Mouse (Mus musculus) embryonic facial prominence, embryonic 10.5 days (tissue): ENCODE results near the gene Erc2. TPM values are rescaled to one million over a fixed set of nuclear protein-coding genes. Genes with fewer than 3 reads are reported as not detected.

Experiments used
- DNase-seq: peaks from one replicate; pipeline ENCODE4 v3.0.0-alpha.2; 2017; ENCODE audit warnings: low spot score
- H3K27ac ChIP-seq: fragments of 300-500 bp; sonication (generic); replicated peaks from 2 replicates; pipeline ENCODE4 v1.5.1; 2016; ENCODE audit warnings: mild to moderate bottlenecking
- H3K27me3 ChIP-seq: fragments of 300-500 bp; sonication (generic); replicated peaks from 2 replicates; pipeline ENCODE4 v1.6.1; 2016; ENCODE audit warnings: low read depth, mild to moderate bottlenecking; ENCODE audit not compliant: poor library complexity, severe bottlenecking
- H3K36me3 ChIP-seq: fragments of 300-500 bp; sonication (generic); replicated peaks from 2 replicates; pipeline ENCODE4 v1.6.1; 2016; ENCODE audit warnings: mild to moderate bottlenecking, moderate library complexity
- H3K4me1 ChIP-seq: fragments of 300-500 bp; sonication (generic); 2 replicates; pipeline ENCODE4 v1.6.1; 2016
- H3K4me3 ChIP-seq: fragments of 300-500 bp; sonication (generic); 2 replicates; pipeline ENCODE4 v1.5.1; 2016; ENCODE audit warnings: mild to moderate bottlenecking, moderate library complexity
- H3K9me3 ChIP-seq: fragments of 300-500 bp; sonication (generic); 2 replicates; pipeline ENCODE4 v1.6.1; 2016; ENCODE audit warnings: mild to moderate bottlenecking
- WGBS: fragments of 180-500 bp; shearing (Covaris S2); methylation state at CpG from one replicate; pipeline ENCODE4 v1.1.7; 2016; 5-methylcytosine and 5-hydroxymethylcytosine counted together
- polyA plus RNA-seq: library from polyadenylated mRNA; unstranded; fragments of >200 nt; fragmentation: Nextera tagmentation; extraction: Ambion mirVana; gene quantifications from 2 replicates; pipeline ENCODE4 v1.2.1, GENCODE M21; 2016

The Erc2 gene
- polyA plus RNA-seq, 1 experiment from 2014 or later: 7.2 TPM

DNA sequence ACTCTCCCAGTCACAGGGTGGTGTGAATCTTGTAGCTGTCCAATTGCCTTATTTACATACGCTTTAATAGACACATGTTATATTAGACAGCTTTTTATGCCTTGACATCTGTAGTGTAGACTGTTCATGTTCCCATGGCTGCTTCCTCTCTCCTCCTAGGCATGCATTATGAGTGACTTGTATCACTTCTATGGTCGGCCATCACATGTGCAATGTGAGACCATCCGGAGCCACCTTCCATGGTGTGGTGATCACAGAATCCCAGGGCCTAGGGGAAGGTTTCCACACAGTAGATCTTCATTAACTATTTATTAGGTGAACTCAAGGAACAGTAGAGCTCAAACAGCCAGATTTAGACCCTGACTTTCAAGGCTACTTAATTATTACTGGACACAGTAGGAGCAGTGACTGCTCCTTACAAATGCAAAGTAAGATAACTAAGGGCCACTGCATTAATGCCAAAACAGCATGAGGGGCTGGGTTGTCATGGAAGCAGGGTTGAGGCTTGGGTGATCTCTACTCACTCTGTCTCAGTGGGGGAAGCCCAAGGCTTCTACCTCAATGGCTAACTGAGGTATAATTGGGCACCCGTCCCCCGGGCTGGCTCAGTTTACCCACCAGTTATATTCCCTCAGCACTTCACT, 7.3 kb downstream of the Erc2 start:
- Histone ChIP-seq H3K27ac (no peak overlapping the region), H3K4me1 (no peaks in the 10 kb centered on the region; the same call in 1 of the 2 replicates), H3K27me3 (peaks cover 2% of the 10 kb centered on the region; the same call in 1 of the 2 replicates), H3K4me3 (no peak overlapping the region), H3K9me3 (no peaks in the 10 kb centered on the region), H3K36me3 (no peaks in the 10 kb centered on the region)
- WGBS: 64% methylated on average over 5 of the region's 5 CpGs
- DNase-seq: no peak

- no peak for DNase-seq
- H3K27ac ChIP-seq: no peak overlapping the region
- 70% methylated on average over 9 of the region's 9 CpGs for WGBS
- H3K4me3 ChIP-seq: no peak overlapping the region
- H3K9me3 ChIP-seq: no peaks in the 10 kb centered on the region
- H3K36me3 ChIP-seq: no peaks in the 10 kb centered on the region
- H3K4me1 ChIP-seq: peaks cover 6% of the 10 kb centered on the region; the same call in 1 of the 2 replicates
- no peaks in the 10 kb centered on the region for H3K27me3 ChIP-seq
These were observed 8.9 kb downstream of the Erc2 start for GRCm38 (mm10) chr14:27630973-27631640.

GRCm38 (mm10) chr14:27634761-27635160, 12.5 kb downstream of the Erc2 start:
- Histone ChIP-seq H3K27ac (no peak overlapping the region), H3K36me3 (no peaks in the 10 kb centered on the region), H3K4me1 (peaks cover 6% of the 10 kb centered on the region; the same call in 1 of the 2 replicates), H3K4me3 (no peak overlapping the region), H3K27me3 (no peaks in the 10 kb centered on the region), H3K9me3 (no peaks in the 10 kb centered on the region)
- DNase-seq: no peak
- 70% methylated on average over 6 of the region's 6 CpGs for WGBS

- DNase-seq: no peak
- no peaks in the 10 kb centered on the region for H3K27me3 ChIP-seq
- WGBS: 90% methylated on average over 2 of the region's 2 CpGs
These were observed 14.3 kb downstream of the Erc2 start for GRCm38 (mm10) chr14:27636556-27636955.

GRCm38 (mm10) chr14:27641382-27641781, 19.2 kb downstream of the Erc2 start:
- 87% methylated on average over 3 of the region's 3 CpGs for WGBS
- Histone ChIP-seq H3K4me3 (no peak overlapping the region), H3K27me3 (no peaks in the 10 kb centered on the region), H3K36me3 (no peaks in the 10 kb centered on the region), H3K4me1 (no peaks in the 10 kb centered on the region), H3K9me3 (no peaks in the 10 kb centered on the region), H3K27ac (no peak overlapping the region)
- DNase-seq: no peak

More at GRCm38 (mm10) chr14:27636556-27636955, 14.3 kb downstream of the Erc2 start:
- peaks cover 6% of the 10 kb centered on the region; the same call in 1 of the 2 replicates for H3K4me1 ChIP-seq
- no peak overlapping the region for H3K4me3 ChIP-seq
- no peak overlapping the region for H3K27ac ChIP-seq
- H3K9me3 ChIP-seq: no peaks in the 10 kb centered on the region
- no peaks in the 10 kb centered on the region for H3K36me3 ChIP-seq

GRCm38 (mm10) chr14:27642981-27643380, 20.8 kb downstream of the Erc2 start:
- H3K27ac ChIP-seq: no peak overlapping the region
- no peaks in the 10 kb centered on the region for H3K9me3 ChIP-seq
- H3K4me3 ChIP-seq: no peak overlapping the region
- no peaks in the 10 kb centered on the region for H3K27me3 ChIP-seq
- no peaks in the 10 kb centered on the region for H3K36me3 ChIP-seq
- 58% methylated on average over 2 of the region's 2 CpGs for WGBS
- H3K4me1 ChIP-seq: no peaks in the 10 kb centered on the region
- no peak for DNase-seq

DNA sequence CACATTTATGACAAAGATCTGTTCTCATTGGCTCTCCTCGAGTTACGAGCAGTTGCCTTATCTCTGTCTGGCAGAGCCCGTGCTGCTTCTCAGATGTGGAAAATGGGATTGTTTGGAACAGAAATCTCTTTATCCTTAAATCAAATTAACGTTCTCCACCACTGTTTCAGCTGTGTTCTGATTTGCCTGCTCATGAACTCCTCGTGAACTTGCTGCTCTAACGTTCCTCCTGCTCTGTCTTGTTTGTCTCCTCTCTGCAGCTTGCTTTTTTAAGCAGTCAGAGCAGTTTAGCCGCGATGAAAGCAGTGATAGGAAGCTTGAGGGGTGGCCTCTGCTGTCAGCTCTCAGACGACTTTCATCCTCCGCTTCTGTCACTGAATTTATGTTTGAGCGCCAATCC, 32.4 kb downstream of the Erc2 start:
- WGBS: 53% methylated on average over 11 of the region's 11 CpGs
- Histone ChIP-seq H3K27ac (no peak overlapping the region), H3K9me3 (no peaks in the 10 kb centered on the region), H3K4me3 (no peak overlapping the region), H3K4me1 (peaks cover 8% of the 10 kb centered on the region), H3K36me3 (peaks cover 5% of the 10 kb centered on the region; the same call in 1 of the 2 replicates), H3K27me3 (no peaks in the 10 kb centered on the region)
- DNase-seq: no peak

GRCm38 (mm10) chr14:27658616-27659015, 36.4 kb downstream of the Erc2 start:
- Histone ChIP-seq H3K27ac (no peak overlapping the region), H3K36me3 (no peaks in the 10 kb centered on the region), H3K4me1 (peaks cover 10% of the 10 kb centered on the region), H3K4me3 (no peak overlapping the region), H3K9me3 (no peaks in the 10 kb centered on the region), H3K27me3 (no peaks in the 10 kb centered on the region)
- WGBS: 89% methylated on average over 3 of the region's 3 CpGs
- DNase-seq: no peak

- Histone ChIP-seq H3K4me1 (0 out of 2 replicates have a peak, but pooled peaks cover 2% of the 10 kb centered on the region), H3K9me3 (no peaks in the 10 kb centered on the region), H3K4me3 (no peak overlapping the region), H3K36me3 (no peaks in the 10 kb centered on the region), H3K27me3 (no peaks in the 10 kb centered on the region), H3K27ac (no peak overlapping the region)
- 83% methylated on average over 4 of the region's 4 CpGs for WGBS
- DNase-seq: no peak
These were observed 39.2 kb downstream of the Erc2 start for GRCm38 (mm10) chr14:27661466-27661865.

DNA sequence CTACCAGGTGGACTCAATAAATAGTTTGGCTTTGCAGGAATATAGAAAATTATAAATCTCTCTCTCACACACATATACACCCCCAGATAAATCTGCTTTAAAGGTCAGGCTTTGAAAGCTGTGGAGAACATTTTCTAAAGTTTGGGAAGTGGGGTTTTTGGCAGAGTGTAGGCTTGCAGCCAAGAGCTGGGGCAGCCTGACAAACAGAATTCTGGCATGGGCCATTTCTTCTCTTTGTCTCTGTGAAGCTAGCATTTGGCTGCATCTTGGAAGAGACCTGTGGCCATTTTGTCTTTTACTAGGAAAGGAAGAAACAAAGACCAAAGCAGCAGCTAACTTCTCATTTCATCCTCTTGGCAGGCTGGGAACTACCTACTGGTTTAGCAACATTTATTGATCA, 40.0 kb downstream of the Erc2 start:
- DNase-seq: no peak
- H3K9me3 ChIP-seq: no peaks in the 10 kb centered on the region
- no peak overlapping the region for H3K27ac ChIP-seq
- H3K4me1 ChIP-seq: 0 out of 2 replicates have a peak, but pooled peaks cover 2% of the 10 kb centered on the region
- H3K36me3 ChIP-seq: no peaks in the 10 kb centered on the region
- no peak overlapping the region for H3K4me3 ChIP-seq
- H3K27me3 ChIP-seq: no peaks in the 10 kb centered on the region

DNA sequence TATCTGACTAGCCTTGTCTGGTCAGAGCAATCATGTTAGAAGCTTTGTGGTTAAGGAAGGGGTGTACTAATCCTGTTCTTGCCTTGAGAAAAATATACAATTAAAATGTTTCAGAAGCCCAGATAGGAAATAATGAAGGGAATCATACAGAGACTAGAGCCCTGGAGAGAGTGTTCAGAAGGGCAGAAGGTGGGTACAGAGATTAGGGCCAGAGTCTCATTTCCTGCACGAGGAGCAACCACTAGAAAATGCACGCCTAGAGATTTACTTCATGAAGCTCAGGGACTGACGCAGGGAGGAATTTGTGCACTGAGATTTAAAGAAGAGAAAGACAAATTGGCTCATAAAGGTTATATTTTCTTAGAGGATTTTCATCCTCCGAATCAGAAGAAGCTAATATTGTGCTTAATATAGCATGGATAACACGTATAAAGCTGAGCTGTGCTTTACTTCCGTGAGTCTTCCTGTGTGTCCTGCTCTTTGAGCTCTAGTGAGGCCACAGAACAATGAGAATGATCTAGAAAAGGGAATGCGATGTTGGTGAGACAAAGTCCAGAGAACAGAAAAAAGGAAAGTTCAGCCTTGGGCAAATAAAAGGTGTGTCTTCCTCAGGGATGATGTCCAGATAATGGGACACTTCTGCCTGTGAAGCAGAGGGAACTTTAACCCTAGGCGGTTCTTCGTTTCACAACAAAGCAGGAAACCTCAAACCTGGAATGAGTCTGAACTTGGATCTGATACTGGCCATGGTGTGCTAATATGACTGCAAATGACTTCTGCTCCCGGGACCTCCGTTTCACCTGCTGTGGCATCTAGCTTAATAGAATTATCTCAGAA, 45.0 kb downstream of the Erc2 start:
- H3K27me3 ChIP-seq: no peaks in the 10 kb centered on the region
- DNase-seq: no peak
- H3K4me1 ChIP-seq: 0 out of 2 replicates have a peak, but pooled peaks cover 4% of the 10 kb centered on the region
- no peaks in the 10 kb centered on the region for H3K36me3 ChIP-seq
- no peak overlapping the region for H3K27ac ChIP-seq
- H3K4me3 ChIP-seq: no peak overlapping the region
- 89% methylated on average over 11 of the region's 11 CpGs for WGBS
- H3K9me3 ChIP-seq: no peaks in the 10 kb centered on the region

DNA sequence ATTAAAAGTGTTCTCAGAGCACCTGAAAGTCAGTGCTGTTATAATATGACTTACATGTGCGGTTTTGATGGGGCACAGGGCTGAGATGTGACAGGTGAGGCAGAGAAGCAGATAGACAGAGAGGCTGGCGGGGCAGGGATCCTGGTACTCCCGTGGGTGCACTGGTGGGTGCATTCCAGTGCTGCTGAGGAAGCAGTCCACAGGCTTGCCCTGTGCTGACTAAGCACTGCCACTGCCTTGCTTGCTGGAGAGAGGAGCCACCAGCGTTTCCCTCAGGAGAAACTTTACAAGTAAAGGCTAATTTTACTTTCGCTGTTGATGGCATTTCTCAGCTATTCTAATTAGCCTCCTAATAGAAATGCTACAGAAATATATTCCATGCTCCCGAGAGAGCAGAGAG, 45.9 kb downstream of the Erc2 start:
- DNase-seq: no peak
- Histone ChIP-seq H3K27me3 (no peaks in the 10 kb centered on the region), H3K27ac (no peak overlapping the region), H3K4me3 (no peak overlapping the region), H3K36me3 (no peaks in the 10 kb centered on the region), H3K9me3 (no peaks in the 10 kb centered on the region), H3K4me1 (0 out of 2 replicates have a peak, but pooled peaks cover 3% of the 10 kb centered on the region)
- WGBS: 84% methylated on average over 6 of the region's 6 CpGs
